Mouse (Mus musculus) adrenal gland, postnatal 25 days (tissue): ENCODE results near the gene Ism2. TPM values are rescaled to one million over a fixed set of nuclear protein-coding genes. Genes with fewer than 3 reads are reported as not detected.

Experiments used
- DNase-seq: peaks from one replicate; pipeline ENCODE4 v3.0.0; 2021; ENCODE audit warnings: mixed read lengths
- microRNA-seq, 2 experiments: library from miRNA; unstranded; fragments of <30 nt; microRNA quantifications; one replicate each; pipeline ENCODE4 v1.2.0; 2021
- total RNA-seq: library from RNA; stranded (reverse); gene quantifications from 2 replicates; pipeline ENCODE4 v1.2.3, GENCODE M21; 2021

Gene Ism2
- total RNA-seq, 1 experiment from 2014 or later = not detected

GRCm38 (mm10) chr12:87229633-87230032 is 69.9 kb downstream of the Ism2 start:
- DNase-seq = no peak

Small RNA genes lying within 50 kb of the gene (microRNA-seq; reads per million reads assigned to microRNA genes)
- 0 reads per million in 2 experiments for gene Gm47293

Other genes with a start within 250 kb of the Ism2 start
- 1.3 TPM in 2 replicates for gene Ngb, start 197.2 kb downstream of the Ism2 start, total RNA-seq
- gene Gstz1, start 152.5 kb downstream of the Ism2 start, total RNA-seq = 106 and 112 TPM in 2 replicates
- 13.7 and 17.7 TPM in 2 replicates for gene Pomt2, start 151.7 kb downstream of the Ism2 start, total RNA-seq
- gene Samd15, start 100.0 kb downstream of the Ism2 start, total RNA-seq = 2.8 TPM in 2 replicates
- gene Tmed8, start 99.3 kb downstream of the Ism2 start, total RNA-seq = 31.6 and 38.5 TPM in 2 replicates
- 0.52 and 0.76 TPM in 2 replicates for gene Noxred1, start 61.0 kb downstream of the Ism2 start, total RNA-seq
- gene Vipas39, start 33.4 kb downstream of the Ism2 start, total RNA-seq = 36.4 and 36.7 TPM in 2 replicates
- 166 and 209 TPM in 2 replicates for gene Ahsa1, start 33.2 kb downstream of the Ism2 start, total RNA-seq
- gene Sptlc2, start 88.7 kb upstream of the Ism2 start, total RNA-seq = 214 and 293 TPM in 2 replicates
- gene Slirp, start 144.2 kb upstream of the Ism2 start, total RNA-seq = 146 and 153 TPM in 2 replicates
- gene Alkbh1, start 144.3 kb upstream of the Ism2 start, total RNA-seq = 20.4 and 23.6 TPM in 2 replicates
- gene Snw1, start 172.6 kb upstream of the Ism2 start, total RNA-seq = 67.9 and 83.8 TPM in 2 replicates
- gene Gm5788, start 195.0 kb upstream of the Ism2 start, total RNA-seq = not detected in 2 replicates
- gene Gm8300, start 214.6 kb upstream of the Ism2 start, total RNA-seq = not detected in 2 replicates